Mouse (Mus musculus) urinary bladder, postnatal 0 days (tissue): ENCODE measurements around the gene Irf6. TPM values are rescaled to one million over a fixed set of nuclear protein-coding genes. Genes with fewer than 3 reads are reported as not detected.

ENCODE experiments used
- polyA plus RNA-seq: library from polyadenylated mRNA; unstranded; fragments of >200 nt; fragmentation: Nextera tagmentation; extraction: Ambion mirVana; gene quantifications from 2 replicates; pipeline ENCODE4 v1.2.1, GENCODE M21; 2015

The Irf6 gene
- 23.2 and 24.2 TPM in 2 replicates for polyA plus RNA-seq

GRCm38 (mm10) chr1:193152872-193153271, at the start of gene Irf6:
Gene Irf6, plus strand, starts transcription at chr1:193153111.

DNA sequence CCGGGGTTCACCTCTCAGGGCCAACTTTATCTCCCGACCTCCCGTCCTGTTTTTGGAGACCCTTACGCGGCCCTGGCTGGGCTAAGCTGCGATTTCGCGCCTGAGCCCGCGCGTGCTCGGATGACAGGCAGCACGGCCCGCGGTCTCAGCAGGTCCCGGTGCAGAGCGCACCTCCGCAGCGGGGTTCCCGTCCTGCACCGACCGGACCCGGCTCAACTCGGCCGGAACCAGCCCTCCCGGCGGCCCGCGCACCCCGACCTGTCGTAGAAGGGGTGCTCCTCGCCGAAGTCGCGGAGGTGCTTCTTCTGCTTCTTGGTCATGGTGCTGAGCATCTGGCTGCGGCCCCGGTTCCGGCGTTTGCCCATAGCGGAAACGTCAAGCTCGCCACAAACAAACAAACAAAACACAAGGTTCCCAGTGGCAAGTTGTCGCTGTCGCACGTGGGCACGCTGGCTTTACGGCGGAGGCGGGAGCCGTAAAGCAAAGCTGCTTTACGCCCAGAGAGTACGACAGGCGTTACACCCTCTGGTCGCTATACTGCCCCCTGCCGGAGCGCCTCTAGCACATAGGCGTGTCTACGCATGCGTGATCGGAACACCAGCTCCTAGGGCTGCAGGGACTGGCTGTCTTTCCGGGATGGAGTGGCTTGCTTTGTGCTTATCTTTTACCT, 23.0 kb upstream of the Irf6 start, which contains the start of gene Diexf:
Gene Diexf, minus strand, starts transcription at position 487 of the 670 bp plus-strand sequence.

DNA sequence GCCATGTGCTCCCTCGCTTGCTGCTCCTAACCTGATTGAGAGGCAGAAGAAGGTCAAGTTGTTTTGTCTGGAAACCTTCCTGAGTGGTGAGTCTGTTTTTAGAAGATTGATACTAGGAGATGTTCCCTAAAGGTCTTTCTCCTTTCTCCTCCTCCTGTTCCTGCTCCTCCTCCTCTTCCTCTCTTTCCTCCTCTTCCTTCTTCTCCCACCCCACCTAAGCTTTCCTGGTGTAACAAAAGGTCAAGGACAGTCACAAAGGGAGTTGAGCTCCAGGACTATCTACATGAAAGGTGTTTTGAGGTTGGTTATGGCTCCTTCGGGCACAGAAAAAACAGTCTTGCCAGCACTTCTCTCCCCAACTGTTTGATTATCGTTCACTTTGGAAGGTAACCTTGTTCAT, 14.8 kb downstream of the Irf6 start, which contains the start of gene A130010J15Rik:
Gene A130010J15Rik, plus strand, starts transcription at position 301 of the 400 bp plus-strand sequence.

DNA sequence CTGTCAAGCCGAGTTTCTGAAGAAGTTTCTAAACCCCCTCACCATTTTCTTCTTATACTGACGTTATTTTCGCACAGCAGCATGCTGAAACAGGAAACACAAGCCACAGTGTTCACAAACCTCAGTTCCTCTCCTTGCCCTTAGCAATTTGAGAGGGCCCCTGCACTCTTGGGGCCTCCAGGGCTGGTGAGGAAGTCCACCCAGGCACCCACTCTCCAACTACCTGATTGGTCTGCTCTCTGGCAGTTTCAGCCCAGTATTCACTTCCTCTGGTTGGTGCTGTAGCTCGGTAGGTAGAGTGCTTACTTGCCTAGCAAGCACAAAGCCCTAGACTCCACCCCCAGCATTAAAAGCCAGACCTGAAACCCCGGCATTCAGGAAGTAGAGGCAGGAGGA, 48.5 kb downstream of the Irf6 start, which contains the start of gene Traf3ip3:
Gene Traf3ip3, minus strand, starts transcription at position 321 of the 396 bp plus-strand sequence.

GRCm38 (mm10) chr1:193207503-193207902, 54.6 kb downstream of the Irf6 start, which contains the start of gene Lamb3:
Gene Lamb3, plus strand, starts transcription at chr1:193207699.

Other genes starting within 250 kb of the Irf6 start
- 0.81 and 0.98 TPM in 2 replicates for gene Syt14, start 117.3 kb upstream of the Irf6 start, polyA plus RNA-seq
- gene Diexf, start 22.8 kb upstream of the Irf6 start, polyA plus RNA-seq, result 3.8 and 4.1 TPM in 2 replicates
- 12.8 and 13.0 TPM in 2 replicates for gene A130010J15Rik, start 14.9 kb downstream of the Irf6 start, polyA plus RNA-seq
- gene Traf3ip3, start 48.6 kb downstream of the Irf6 start, polyA plus RNA-seq, result 1.5 and 2.1 TPM in 2 replicates
- gene Lamb3, start 54.6 kb downstream of the Irf6 start, polyA plus RNA-seq, result 7.1 and 8.3 TPM in 2 replicates
- gene Hsd11b1, start 111.0 kb downstream of the Irf6 start, polyA plus RNA-seq, result 36.5 and 36.7 TPM in 2 replicates
- gene G0s2, start 120.1 kb downstream of the Irf6 start, polyA plus RNA-seq, result 155 and 157 TPM in 2 replicates
- 1.1 and 1.3 TPM in 2 replicates for gene Camk1g, start 217.2 kb downstream of the Irf6 start, polyA plus RNA-seq